Mouse (Mus musculus) heart, embryonic 13.5 days (tissue): ENCODE measurements around the gene Camsap1. TPM values are rescaled to one million over a fixed set of nuclear protein-coding genes. Genes with fewer than 3 reads are reported as not detected.

Source experiments
- ATAC-seq: fragments of 200-750 bp; cut with Nextera tagmentation; 2 replicates; pipeline ENCODE4 v1.8.0; 2017; ENCODE audit warnings: moderate TSS enrichment; ENCODE audit not compliant: insufficient number of reproducible peaks, low FRiP score, low TSS enrichment; ENCODE audit errors: extremely low read depth
- H3K27ac ChIP-seq: fragments of 300-500 bp; sonication (generic); replicated peaks from 2 replicates; pipeline ENCODE4 v1.5.1; 2015; ENCODE audit warnings: moderate library complexity, mild to moderate bottlenecking, inconsistent platforms
- H3K27me3 ChIP-seq: fragments of 300-500 bp; sonication (generic); replicated peaks from 2 replicates; pipeline ENCODE4 v1.6.1; 2015; ENCODE audit warnings: mild to moderate bottlenecking, inconsistent platforms
- H3K36me3 ChIP-seq: fragments of 300-500 bp; sonication (generic); 2 replicates; pipeline ENCODE4 v1.6.1; 2015; ENCODE audit warnings: mild to moderate bottlenecking, inconsistent platforms
- H3K4me1 ChIP-seq: fragments of 300-500 bp; sonication (generic); 2 replicates; pipeline ENCODE4 v1.6.1; 2015; ENCODE audit warnings: inconsistent platforms
- H3K4me2 ChIP-seq: fragments of 300-500 bp; sonication (generic); 2 replicates; pipeline ENCODE4 v1.6.1; 2015; ENCODE audit warnings: inconsistent platforms, mild to moderate bottlenecking, moderate library complexity
- H3K4me3 ChIP-seq: fragments of 300-500 bp; sonication (generic); 2 replicates; pipeline ENCODE4 v1.5.1; 2015; ENCODE audit warnings: moderate library complexity, mild to moderate bottlenecking, inconsistent platforms
- H3K9ac ChIP-seq: fragments of 300-500 bp; sonication (generic); 2 replicates; pipeline ENCODE4 v1.6.1; 2015; ENCODE audit warnings: inconsistent platforms, mild to moderate bottlenecking, moderate library complexity
- H3K9me3 ChIP-seq: fragments of 300-500 bp; sonication (generic); 2 replicates; pipeline ENCODE4 v1.6.1; 2016; ENCODE audit warnings: inconsistent platforms
- WGBS: fragments of 180-500 bp; shearing (Covaris S2); methylation state at CpG from one replicate; pipeline ENCODE4 v1.1.7; 2015; ENCODE audit warnings: mixed read lengths; 5-methylcytosine and 5-hydroxymethylcytosine counted together
- polyA plus RNA-seq: library from polyadenylated mRNA; unstranded; fragments of >200 nt; fragmentation: Nextera tagmentation; extraction: Ambion mirVana; gene quantifications from 2 replicates; pipeline ENCODE4 v1.2.1, GENCODE M21; 2015

Camsap1 gene
- polyA plus RNA-seq, 1 experiment from 2014 or later: 6.6 TPM

DNA sequence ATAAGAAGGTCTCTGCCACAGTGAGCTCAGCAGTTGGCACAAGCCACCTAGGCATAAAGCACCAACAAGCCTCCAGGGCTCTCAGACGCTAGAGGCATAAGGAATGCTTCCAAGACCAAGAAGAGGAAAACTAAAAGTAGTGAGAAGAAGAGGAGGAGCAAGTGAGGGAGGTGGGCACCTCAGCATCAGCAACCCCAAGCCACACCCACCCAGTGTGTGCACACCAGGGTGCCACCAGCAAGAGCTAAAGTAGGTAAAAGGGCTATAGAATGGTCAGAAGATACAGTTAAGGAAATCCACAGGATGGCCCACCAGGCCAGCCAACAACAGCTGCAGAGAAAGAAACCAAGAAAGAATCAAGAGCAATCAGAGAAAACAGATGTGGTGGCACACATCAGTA, 28.3 kb upstream of the Camsap1 start:
- no peaks in the 10 kb centered on the region for H3K9me3 ChIP-seq
- peak overlapping the region; percentile 31; the same call in 1 of the 2 replicates for H3K4me2 ChIP-seq
- no peaks in the 10 kb centered on the region for H3K27me3 ChIP-seq
- WGBS: 65% methylated on average over 1 of the region's 1 CpGs
- H3K9ac ChIP-seq: no peak overlapping the region
- no peak overlapping the region for H3K27ac ChIP-seq
- no peak for ATAC-seq
- H3K4me1 ChIP-seq: peaks cover 16% of the 10 kb centered on the region
- H3K4me3 ChIP-seq: no peak overlapping the region
- peaks cover 98% of the 10 kb centered on the region for H3K36me3 ChIP-seq

DNA sequence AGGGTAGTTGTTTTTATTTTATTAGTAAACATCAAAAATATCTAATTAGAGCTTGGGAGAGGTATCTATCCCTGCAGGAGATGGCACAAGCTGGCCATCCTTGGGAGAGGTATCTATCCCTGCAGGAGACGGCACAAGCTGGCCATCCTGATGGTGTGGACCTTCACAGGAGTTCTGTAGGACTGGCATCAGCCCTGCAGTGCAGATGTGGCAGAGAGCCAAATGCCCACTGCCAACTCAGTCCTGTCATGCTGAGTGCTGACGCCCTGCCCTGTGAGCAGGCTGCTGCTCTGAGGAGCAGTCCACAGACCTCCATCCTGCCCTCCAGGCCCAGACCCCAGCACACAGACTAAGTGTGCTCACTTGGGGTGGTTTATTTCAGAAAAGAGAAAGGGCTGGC, 18.9 kb upstream of the Camsap1 start:
- Histone ChIP-seq H3K9ac (peak overlapping the region; percentile 40; the same call in 1 of the 2 replicates), H3K36me3 (peaks cover 99% of the 10 kb centered on the region), H3K27me3 (no peaks in the 10 kb centered on the region), H3K4me3 (no peak overlapping the region), H3K4me1 (no peaks in the 10 kb centered on the region), H3K9me3 (no peaks in the 10 kb centered on the region), H3K4me2 (no peak overlapping the region), H3K27ac (no peak overlapping the region)
- 91% methylated on average over 2 of the region's 2 CpGs for WGBS
- no peak for ATAC-seq

DNA sequence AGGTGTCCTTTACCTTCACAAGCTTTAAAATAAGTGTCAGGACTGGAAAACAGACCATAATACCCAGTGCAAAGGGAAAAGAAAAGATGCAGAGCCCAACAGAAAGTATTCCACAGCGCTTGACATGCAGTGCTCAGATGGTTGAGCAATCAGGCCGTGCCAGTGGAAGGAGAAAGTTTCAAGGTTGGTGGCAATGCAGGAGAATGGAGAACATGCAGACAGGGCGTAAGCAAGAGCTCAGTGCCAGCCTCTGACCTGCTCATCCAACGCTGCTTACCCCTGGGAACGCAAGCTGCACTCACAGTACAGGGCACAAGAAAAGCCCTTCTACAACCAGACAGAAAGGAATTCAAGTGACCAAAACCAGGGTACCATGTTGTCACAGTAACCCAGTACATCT, 18.1 kb upstream of the Camsap1 start:
- Histone ChIP-seq H3K36me3 (peaks cover 99% of the 10 kb centered on the region), H3K9me3 (no peaks in the 10 kb centered on the region), H3K27ac (no peak overlapping the region), H3K4me2 (no peak overlapping the region), H3K4me1 (no peaks in the 10 kb centered on the region), H3K4me3 (no peak overlapping the region), H3K9ac (no peak overlapping the region), H3K27me3 (no peaks in the 10 kb centered on the region)
- ATAC-seq: no peak
- 94% methylated on average over 5 of the region's 5 CpGs for WGBS

DNA sequence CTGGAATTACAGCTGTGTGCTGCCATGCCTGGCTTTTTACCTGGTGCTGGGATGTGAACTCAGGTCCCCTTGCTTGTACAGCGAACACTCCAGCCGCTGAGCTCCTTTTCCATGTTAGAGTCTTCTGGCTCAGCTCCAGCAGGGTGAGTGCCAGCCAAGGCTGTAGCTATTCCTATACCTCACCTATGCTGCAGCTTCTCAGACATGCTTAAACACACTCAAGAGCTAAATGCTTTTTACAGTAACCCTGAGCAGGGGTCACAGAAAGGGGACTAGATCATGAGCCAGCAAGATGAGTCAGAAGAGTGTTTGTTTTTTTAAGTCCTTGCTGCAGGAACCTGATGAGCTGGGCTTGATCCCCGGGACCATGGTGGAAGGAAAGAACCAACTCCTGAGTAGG, 14.6 kb upstream of the Camsap1 start:
- H3K9ac ChIP-seq: no peak overlapping the region
- 79% methylated on average over 3 of the region's 3 CpGs for WGBS
- H3K4me1 ChIP-seq: no peaks in the 10 kb centered on the region
- peaks cover 75% of the 10 kb centered on the region for H3K36me3 ChIP-seq
- no peaks in the 10 kb centered on the region for H3K9me3 ChIP-seq
- H3K27ac ChIP-seq: no peak overlapping the region
- no peak overlapping the region for H3K4me2 ChIP-seq
- no peak overlapping the region for H3K4me3 ChIP-seq
- no peaks in the 10 kb centered on the region for H3K27me3 ChIP-seq
- ATAC-seq: no peak

DNA sequence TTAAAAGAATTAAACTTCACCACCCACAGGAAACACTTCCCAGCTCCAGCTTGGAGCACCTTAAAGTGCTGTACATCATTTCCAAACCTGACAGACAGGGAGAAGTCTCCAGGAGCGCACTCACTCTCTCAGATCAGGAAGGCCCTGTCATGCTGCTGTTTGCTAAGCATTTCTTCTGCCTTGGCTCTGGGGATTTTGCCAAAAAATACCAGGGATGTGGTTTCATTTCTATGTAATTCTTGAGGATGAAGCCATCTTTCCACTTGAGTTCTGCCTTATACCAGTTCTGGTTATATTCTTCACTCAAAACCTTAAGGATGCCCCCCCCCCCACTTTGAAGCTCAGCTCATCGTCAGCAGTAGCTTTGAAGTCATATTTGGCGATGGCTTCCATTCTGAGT, 11.7 kb upstream of the Camsap1 start:
- no peak overlapping the region for H3K4me3 ChIP-seq
- no peak for ATAC-seq
- H3K27ac ChIP-seq: no peak overlapping the region
- H3K9ac ChIP-seq: no peak overlapping the region
- H3K4me2 ChIP-seq: no peak overlapping the region
- H3K4me1 ChIP-seq: peaks cover 6% of the 10 kb centered on the region; the same call in 1 of the 2 replicates
- H3K36me3 ChIP-seq: peaks cover 47% of the 10 kb centered on the region
- 85% methylated on average over 3 of the region's 3 CpGs for WGBS
- no peaks in the 10 kb centered on the region for H3K9me3 ChIP-seq
- H3K27me3 ChIP-seq: no peaks in the 10 kb centered on the region

DNA sequence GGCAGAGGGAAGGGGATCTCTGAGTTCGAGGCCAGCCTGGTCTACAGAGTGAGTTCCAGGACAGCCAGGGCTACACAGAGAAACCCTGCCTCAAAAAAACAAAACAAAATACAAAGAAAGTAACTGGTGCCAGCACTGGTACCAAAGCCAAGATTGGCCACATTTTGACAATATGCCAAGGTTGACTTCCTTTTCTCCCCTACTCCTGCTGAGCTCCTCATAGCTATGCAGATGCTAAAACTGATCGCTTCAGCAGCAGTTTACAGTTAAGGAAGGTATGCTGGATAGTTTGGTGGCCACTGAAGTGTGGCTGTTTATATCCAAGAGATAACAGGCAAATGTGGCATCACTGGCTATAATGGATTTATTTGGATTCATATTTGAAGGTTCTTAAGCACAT, 9.2 kb upstream of the Camsap1 start:
- Histone ChIP-seq H3K27me3 (no peaks in the 10 kb centered on the region), H3K9me3 (no peaks in the 10 kb centered on the region), H3K36me3 (peaks cover 22% of the 10 kb centered on the region), H3K9ac (no peak overlapping the region), H3K4me3 (no peak overlapping the region), H3K4me1 (peaks cover 13% of the 10 kb centered on the region; the same call in 1 of the 2 replicates), H3K27ac (no peak overlapping the region), H3K4me2 (no peak overlapping the region)
- WGBS: 62% methylated on average over 2 of the region's 2 CpGs
- no peak for ATAC-seq

DNA sequence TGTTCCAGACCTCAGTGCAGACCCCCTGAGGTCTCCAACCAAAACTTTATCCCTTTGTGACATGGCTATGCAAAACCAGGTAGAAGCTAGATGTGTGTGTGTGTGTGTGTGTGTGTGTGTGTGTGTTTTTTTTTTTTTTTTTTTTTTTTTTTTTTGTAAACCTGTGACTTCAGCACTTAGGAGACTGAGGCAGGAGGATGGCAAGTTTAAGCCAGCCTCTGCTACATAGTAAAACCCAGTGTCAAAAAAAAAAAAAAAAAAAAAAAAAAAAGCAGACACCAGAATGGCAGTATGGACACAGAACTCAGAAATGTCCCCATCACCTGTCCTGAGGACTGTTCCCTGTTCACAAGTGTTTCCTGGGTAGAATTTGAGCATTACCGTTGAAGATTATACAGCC, 6.6 kb upstream of the Camsap1 start:
- Histone ChIP-seq H3K4me1 (peaks cover 13% of the 10 kb centered on the region; the same call in 1 of the 2 replicates), H3K4me2 (no peak overlapping the region), H3K27me3 (no peaks in the 10 kb centered on the region), H3K9me3 (no peaks in the 10 kb centered on the region), H3K27ac (no peak overlapping the region), H3K9ac (no peak overlapping the region), H3K36me3 (0 out of 2 replicates have a peak, but pooled peaks cover 3% of the 10 kb centered on the region), H3K4me3 (no peak overlapping the region)
- ATAC-seq: no peak
- 85% methylated on average over 1 of the region's 1 CpGs for WGBS

DNA sequence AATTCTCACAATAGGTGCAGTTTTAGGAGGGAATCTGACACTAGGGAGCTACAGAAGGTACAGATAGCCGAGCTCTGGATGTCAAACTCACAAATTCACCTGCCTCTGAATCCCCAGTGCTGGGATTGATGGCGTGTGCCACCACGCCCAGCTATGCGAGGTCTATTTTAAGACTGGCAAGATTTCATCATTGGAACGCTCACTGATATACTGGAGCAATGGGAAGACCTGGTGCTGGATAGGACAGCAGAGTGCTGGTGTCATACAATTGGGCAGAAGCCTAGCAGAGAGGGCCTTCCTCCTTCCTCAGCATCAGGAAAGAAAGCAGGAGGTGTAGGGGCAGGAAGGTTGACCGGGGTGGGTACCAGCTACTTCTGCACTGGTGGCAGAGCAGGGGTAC, 4.7 kb upstream of the Camsap1 start:
- H3K9me3 ChIP-seq: no peaks in the 10 kb centered on the region
- no peak overlapping the region for H3K4me2 ChIP-seq
- ATAC-seq: no peak
- no peak overlapping the region for H3K9ac ChIP-seq
- H3K27me3 ChIP-seq: no peaks in the 10 kb centered on the region
- H3K4me3 ChIP-seq: no peak overlapping the region
- H3K36me3 ChIP-seq: no peaks in the 10 kb centered on the region
- 60% methylated on average over 6 of the region's 6 CpGs for WGBS
- peaks cover 19% of the 10 kb centered on the region for H3K4me1 ChIP-seq
- no peak overlapping the region for H3K27ac ChIP-seq

DNA sequence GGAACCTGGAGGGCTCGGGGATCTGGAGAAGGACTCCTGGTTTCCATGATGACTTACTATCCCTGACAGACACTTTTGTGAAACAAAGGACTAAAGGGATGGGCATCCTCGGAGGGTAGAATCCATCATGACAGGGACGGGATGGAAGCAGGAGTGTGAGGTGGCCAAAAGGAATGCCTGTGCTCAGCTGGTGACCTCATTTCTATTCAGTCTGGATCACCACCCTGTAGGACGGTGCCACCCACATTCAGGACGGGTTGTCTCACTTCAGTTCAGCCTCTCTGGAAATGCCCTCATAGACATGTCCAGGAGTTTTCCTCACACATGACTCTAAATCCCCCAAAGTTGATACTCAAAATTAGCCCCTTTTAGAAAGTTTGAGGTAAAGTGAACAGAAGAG, 3.5 kb upstream of the Camsap1 start:
- Histone ChIP-seq H3K36me3 (no peaks in the 10 kb centered on the region), H3K4me3 (no peak overlapping the region), H3K27ac (no peak overlapping the region), H3K9ac (peak overlapping the region; percentile 9; the same call in 1 of the 2 replicates), H3K27me3 (no peaks in the 10 kb centered on the region), H3K9me3 (no peaks in the 10 kb centered on the region), H3K4me1 (peaks cover 20% of the 10 kb centered on the region), H3K4me2 (no peak overlapping the region)
- WGBS: 64% methylated on average over 5 of the region's 5 CpGs
- no peak for ATAC-seq

DNA sequence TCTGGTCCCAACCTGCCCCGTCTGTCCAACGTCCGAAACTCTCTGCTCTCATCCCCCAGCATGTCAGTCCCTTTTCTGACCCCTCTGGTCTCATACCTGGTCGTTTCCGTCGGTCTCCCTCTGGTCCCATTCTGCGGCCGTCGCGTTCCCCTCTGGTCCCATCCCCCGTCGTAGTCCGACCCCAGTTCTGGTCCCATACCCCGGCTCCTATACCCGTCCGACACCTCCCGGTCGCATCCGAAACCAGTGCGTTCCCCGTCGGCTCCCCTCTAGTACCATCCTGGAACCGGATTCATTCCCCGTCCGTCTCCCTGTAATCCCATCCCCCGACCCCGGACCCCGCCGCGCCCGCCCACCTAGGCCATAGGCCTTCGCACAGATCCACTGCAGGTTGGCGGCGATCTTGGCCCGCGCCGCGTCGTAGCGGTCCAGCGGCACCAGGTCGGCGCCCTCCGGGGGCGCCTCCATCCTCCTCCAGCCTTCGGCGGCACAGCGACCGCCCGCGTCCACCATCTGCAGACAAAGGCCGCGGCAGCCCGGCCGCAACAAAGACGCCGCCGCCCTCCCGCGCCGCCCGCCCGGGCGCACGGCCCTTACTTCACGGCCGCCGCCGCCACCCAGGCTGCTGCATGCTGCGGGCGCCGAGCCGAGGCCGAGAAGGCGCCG, 523 bp downstream of the Camsap1 start:
- Histone ChIP-seq H3K4me2 (peak overlapping the region; percentile 97), H3K9ac (peak overlapping the region; percentile 98), H3K9me3 (no peaks in the 10 kb centered on the region), H3K36me3 (no peaks in the 10 kb centered on the region), H3K27me3 (no peaks in the 10 kb centered on the region), H3K4me3 (peak overlapping the region; percentile 96), H3K27ac (peak overlapping the region; percentile 89), H3K4me1 (peaks cover 52% of the 10 kb centered on the region)
- ATAC-seq: no peak
- WGBS: under 1% methylated on average over 76 of the region's 76 CpGs

DNA sequence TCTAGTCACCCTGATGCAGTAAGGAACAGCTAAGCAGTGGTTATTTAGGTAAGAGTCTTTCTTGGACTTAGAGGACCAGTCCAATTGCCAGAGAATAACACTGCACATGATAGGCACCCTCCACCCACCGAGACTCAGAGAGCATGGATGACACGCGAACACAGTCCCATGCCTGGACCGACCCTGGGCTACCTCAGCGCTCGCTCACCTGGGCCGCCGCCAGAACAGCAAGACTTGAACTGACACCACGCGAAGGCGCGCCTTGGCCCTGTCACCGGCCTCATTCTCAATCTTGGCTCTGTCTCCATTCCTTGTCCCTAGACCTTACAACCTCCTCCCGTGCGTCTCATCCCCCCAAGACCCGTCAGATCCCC, 1.0 kb downstream of the Camsap1 start:
- peak overlapping the region; percentile 98 for H3K9ac ChIP-seq
- H3K4me1 ChIP-seq: peaks cover 56% of the 10 kb centered on the region
- ATAC-seq: no peak
- no peaks in the 10 kb centered on the region for H3K27me3 ChIP-seq
- peak overlapping the region; percentile 97 for H3K4me2 ChIP-seq
- peak overlapping the region; percentile 96 for H3K4me3 ChIP-seq
- no peaks in the 10 kb centered on the region for H3K36me3 ChIP-seq
- H3K9me3 ChIP-seq: no peaks in the 10 kb centered on the region
- peak overlapping the region; percentile 89 for H3K27ac ChIP-seq
- WGBS: under 1% methylated on average over 16 of the region's 16 CpGs

DNA sequence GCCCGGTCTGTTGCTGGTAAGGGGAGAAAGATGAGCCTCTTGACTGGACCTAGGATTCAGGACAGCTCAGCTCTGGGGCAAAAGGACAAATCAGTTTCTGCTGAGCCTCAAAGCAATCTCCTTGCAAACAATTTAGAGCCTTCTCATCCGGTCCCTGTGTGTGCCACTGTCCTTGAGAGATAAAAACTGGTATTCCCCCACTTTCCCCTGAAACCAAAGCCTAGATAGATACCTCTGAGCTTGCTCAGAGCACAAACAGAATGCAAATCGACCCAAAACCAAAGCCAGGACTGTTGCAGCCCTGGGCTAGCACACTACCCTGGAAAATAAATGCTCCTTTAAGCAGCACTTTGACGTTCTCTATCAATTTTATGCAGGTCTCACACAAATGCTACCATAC, 4.1 kb downstream of the Camsap1 start:
- H3K4me2 ChIP-seq: no peak overlapping the region
- peaks cover 57% of the 10 kb centered on the region for H3K4me1 ChIP-seq
- peaks cover 3% of the 10 kb centered on the region; the same call in 1 of the 2 replicates for H3K36me3 ChIP-seq
- 68% methylated on average over 4 of the region's 4 CpGs for WGBS
- no peak for ATAC-seq
- H3K9me3 ChIP-seq: no peaks in the 10 kb centered on the region
- no peak overlapping the region for H3K9ac ChIP-seq
- H3K4me3 ChIP-seq: no peak overlapping the region
- H3K27ac ChIP-seq: no peak overlapping the region
- no peaks in the 10 kb centered on the region for H3K27me3 ChIP-seq
